Mouse (Mus musculus) testis, postnatal 10 days (tissue): ENCODE data around the gene A630073D07Rik.
"Not testable (repeated sequence)": the region's sequence is repeated elsewhere in the genome, so short reads cannot be mapped to it uniquely, and the experiment has no call there.

Source experiments
- DNase-seq: peaks from one replicate; pipeline ENCODE4 v3.0.0; 2021; ENCODE audit warnings: low spot score

The A630073D07Rik gene

DNA sequence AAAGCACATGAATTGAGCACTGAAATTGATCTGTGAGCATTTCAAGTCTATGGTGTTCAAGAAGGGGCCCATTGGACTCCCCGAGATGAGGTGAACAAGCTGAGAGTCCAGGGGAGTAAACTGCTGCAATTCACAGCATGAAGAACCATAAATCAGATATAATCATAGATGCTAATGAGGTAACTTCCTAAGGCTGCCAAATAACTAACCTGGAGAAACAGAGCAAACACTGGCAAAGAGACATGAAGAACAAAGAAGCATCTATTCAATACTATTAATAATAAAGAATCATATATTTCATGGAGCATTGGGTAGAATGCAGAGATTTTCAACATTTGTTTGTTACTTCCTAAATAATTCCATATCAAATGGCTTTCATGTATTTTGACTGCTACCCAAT is at the start of gene A630073D07Rik:
Gene A630073D07Rik, minus strand, starts transcription at position 101 of the 400 bp plus-strand sequence.
- DNase-seq, result no peak

DNA sequence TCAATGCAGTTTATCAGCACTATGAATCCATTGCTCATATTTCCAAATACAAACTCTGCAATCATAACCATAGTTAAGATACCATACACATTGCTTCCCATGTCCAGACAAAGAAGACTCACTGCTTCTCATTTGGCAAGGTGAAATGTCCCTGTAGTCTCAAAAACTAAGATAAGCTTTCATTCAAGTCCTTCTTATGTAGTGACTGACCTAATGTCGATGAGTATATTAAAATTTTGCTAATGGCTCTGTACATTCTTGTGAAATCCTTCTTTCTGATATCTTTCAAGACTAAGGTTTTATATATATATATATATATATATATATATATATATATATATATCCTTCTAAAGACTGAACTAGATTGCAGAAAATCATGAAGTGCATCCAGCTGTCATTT is 49.6 kb upstream of the A630073D07Rik start, which contains the start of gene Tas2r121:
Gene Tas2r121, minus strand, starts transcription at position 101 of the 400 bp plus-strand sequence.
- no peak for DNase-seq

DNA sequence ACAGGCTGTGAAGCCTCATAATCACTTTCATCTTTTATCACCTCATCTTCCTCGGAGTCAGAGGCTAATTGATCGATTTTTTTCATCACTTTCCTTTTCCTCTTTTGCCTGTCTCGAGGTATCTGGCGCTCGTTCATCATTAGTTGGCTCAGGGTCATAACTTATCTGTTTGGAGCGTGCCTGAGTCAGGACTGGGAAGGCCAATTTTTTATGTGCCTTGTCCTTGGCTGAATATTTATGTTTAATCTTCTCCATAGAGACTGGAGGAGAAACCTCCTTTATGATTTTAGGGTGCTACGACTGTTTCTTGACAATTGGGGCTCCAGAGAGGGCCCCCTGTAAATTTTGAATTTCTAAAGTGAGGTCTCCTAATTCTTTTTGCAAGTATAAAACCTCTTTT is 40.3 kb upstream of the A630073D07Rik start:
- not testable (repeated sequence) for DNase-seq

DNA sequence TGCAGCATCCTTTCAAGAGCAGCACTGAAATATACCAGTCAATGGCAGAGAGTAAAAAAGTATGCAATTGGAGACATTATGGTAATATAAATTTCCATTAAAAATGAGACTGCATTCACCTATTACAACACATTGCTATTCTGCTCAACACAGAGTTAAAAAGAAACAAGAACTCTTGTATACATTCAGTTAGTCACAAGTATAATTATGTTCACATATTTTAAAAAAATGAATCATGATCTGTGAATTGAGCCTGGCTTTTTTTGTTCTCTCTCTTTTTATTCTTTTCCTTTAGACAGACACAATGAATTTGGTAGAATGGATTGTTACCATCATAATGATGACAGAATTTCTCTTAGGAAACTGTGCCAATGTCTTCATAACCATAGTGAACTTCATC is 5.3 kb upstream of the A630073D07Rik start, which contains the start of gene Tas2r120:
Gene Tas2r120, plus strand, starts transcription at position 301 of the 400 bp plus-strand sequence.
- no peak for DNase-seq

DNA sequence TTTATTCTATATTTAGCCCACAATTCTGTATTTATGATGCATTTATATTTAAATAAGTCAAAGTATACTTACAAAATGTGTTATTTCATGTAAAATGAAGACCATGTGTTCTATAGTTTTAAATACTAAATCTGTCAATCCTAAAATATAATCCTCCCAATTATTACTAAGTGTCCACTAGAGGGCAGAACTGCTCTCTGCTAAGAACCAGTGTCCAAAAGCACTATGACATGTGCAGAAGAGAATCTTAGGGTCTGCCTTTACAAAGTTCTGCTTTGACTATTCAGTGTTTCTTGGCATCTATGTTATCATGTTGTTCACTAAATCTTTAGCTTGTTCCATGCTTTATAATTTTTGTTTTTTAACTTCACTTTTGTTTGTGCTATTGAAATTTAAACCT is 1.9 kb downstream of the A630073D07Rik start:
- DNase-seq, result no peak

DNA sequence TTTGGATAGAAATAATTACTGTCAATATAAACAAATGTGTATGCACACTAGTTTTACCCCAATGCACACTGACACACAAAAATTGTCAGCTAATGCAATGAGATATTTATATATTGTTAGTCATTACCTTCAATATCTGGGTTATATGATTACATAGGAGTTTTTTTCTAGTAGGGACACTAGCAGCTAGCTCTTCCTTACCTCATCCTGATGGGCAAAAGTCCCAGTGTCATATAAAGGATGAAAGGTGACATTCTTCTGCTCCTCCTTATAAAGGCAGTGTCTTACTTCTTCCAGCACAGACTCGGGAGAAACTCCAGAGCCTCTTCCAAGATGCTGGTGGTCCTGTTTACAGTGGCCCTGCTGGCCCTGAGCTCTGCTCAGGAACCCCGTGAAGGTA is 55.7 kb downstream of the A630073D07Rik start, which contains the start of gene Prp2:
Gene Prp2, plus strand, starts transcription at position 301 of the 400 bp plus-strand sequence.
- not testable (repeated sequence) for DNase-seq
